Mouse (Mus musculus): ENCODE data around the gene Atg7.

Gene Atg7

GRCm38 (mm10) chr6:114846153-114846772 is 203.4 kb downstream of the Atg7 start:
- in situ Hi-C loops (cut with MboI; ENCODE audit: low sequenced_read_pairs), result no loop called here

- in situ Hi-C loops (cut with MboI; ENCODE audit: low sequenced_read_pairs), result no loop called here
These were observed 204.8 kb downstream of the Atg7 start for GRCm38 (mm10) chr6:114847582-114848174.

- in situ Hi-C loops (cut with MboI; ENCODE audit: low sequenced_read_pairs), result no loop called here
These were observed 205.9 kb downstream of the Atg7 start for GRCm38 (mm10) chr6:114848761-114849160.

GRCm38 (mm10) chr6:114849787-114850186 is 206.9 kb downstream of the Atg7 start:
- in situ Hi-C loops (cut with MboI; ENCODE audit: low sequenced_read_pairs), result no loop called here

- in situ Hi-C loops (cut with MboI; ENCODE audit: low sequenced_read_pairs), result no loop called here
These were observed 208.8 kb downstream of the Atg7 start for GRCm38 (mm10) chr6:114851688-114852087.

GRCm38 (mm10) chr6:114852739-114853138 is 209.8 kb downstream of the Atg7 start:
- in situ Hi-C loops (cut with MboI; ENCODE audit: low sequenced_read_pairs), result no loop called here

GRCm38 (mm10) chr6:114854368-114854767 is 211.5 kb downstream of the Atg7 start:
- in situ Hi-C loops (cut with MboI; ENCODE audit: low sequenced_read_pairs), result no loop called here

GRCm38 (mm10) chr6:114855644-114856043 is 212.7 kb downstream of the Atg7 start:
- in situ Hi-C loops (cut with MboI; ENCODE audit: low sequenced_read_pairs), result no loop called here

- in situ Hi-C loops (cut with MboI; ENCODE audit: low sequenced_read_pairs), result no loop called here
These were observed 213.6 kb downstream of the Atg7 start for GRCm38 (mm10) chr6:114856501-114856900.

GRCm38 (mm10) chr6:114857996-114858721 is 215.3 kb downstream of the Atg7 start:
- in situ Hi-C loops (cut with MboI; ENCODE audit: low sequenced_read_pairs), result no loop called here

- in situ Hi-C loops (cut with MboI; ENCODE audit: low sequenced_read_pairs), result no loop called here
These were observed 215.8 kb downstream of the Atg7 start for GRCm38 (mm10) chr6:114858722-114859053.

GRCm38 (mm10) chr6:114860677-114861568 is 218.0 kb downstream of the Atg7 start:
- in situ Hi-C loops (cut with MboI; ENCODE audit: low sequenced_read_pairs), result no loop called here

GRCm38 (mm10) chr6:114861591-114861990 is 218.7 kb downstream of the Atg7 start:
- in situ Hi-C loops (cut with MboI; ENCODE audit: low sequenced_read_pairs), result no loop called here

- in situ Hi-C loops (cut with MboI; ENCODE audit: low sequenced_read_pairs), result no loop called here
These were observed 219.1 kb downstream of the Atg7 start for GRCm38 (mm10) chr6:114862046-114862445.

GRCm38 (mm10) chr6:114863501-114863900 is 220.6 kb downstream of the Atg7 start:
- in situ Hi-C loops (cut with MboI; ENCODE audit: low sequenced_read_pairs), result no loop called here

- in situ Hi-C loops (cut with MboI; ENCODE audit: low sequenced_read_pairs), result no loop called here
These were observed 221.5 kb downstream of the Atg7 start for GRCm38 (mm10) chr6:114864421-114864820.

GRCm38 (mm10) chr6:114866078-114866477 is 223.2 kb downstream of the Atg7 start:
- in situ Hi-C loops (cut with MboI; ENCODE audit: low sequenced_read_pairs), result no loop called here

- in situ Hi-C loops (cut with MboI; ENCODE audit: low sequenced_read_pairs), result no loop called here
These were observed 223.7 kb downstream of the Atg7 start for GRCm38 (mm10) chr6:114866619-114867018.

- in situ Hi-C loops (cut with MboI; ENCODE audit: low sequenced_read_pairs), result no loop called here
These were observed 225.8 kb downstream of the Atg7 start for GRCm38 (mm10) chr6:114868656-114869055.

- in situ Hi-C loops (cut with MboI; ENCODE audit: low sequenced_read_pairs), result no loop called here
These were observed 226.7 kb downstream of the Atg7 start for GRCm38 (mm10) chr6:114869501-114870076.

Measured in CH12F3 (cell line).